Mouse (Mus musculus): ENCODE results near the gene Gar1. TPM values are rescaled to one million over a fixed set of nuclear protein-coding genes. Genes with fewer than 3 reads are reported as not detected.

Gene Gar1
- polyA plus RNA-seq, 1 experiment from 2014 or later = 18.7 TPM

- Histone ChIP-seq H3K9me3 (ENCODE audit: control insufficient read depth, low read length) (no peaks in the 10 kb centered on the region), H3K27ac (no peak overlapping the region), H3K36me3 (replicated peaks; ENCODE audit: control insufficient read depth, insufficient read depth) (peaks cover 36% of the 10 kb centered on the region), H3K4me2 (replicated peaks) (no peak overlapping the region), H3K4me1 (replicated peaks; ENCODE audit: control insufficient read depth, insufficient read depth, low read length) (no peaks in the 10 kb centered on the region), H3K9ac (no peak overlapping the region), H3K27me3 (ENCODE audit: control insufficient read depth, insufficient read depth, low read length) (no peaks in the 10 kb centered on the region), H3K4me3 (replicated peaks; ENCODE audit: low read length) (no peak overlapping the region)
- ATAC-seq (ENCODE audit: low FRiP score) (no peak), DNase-seq (ENCODE audit: low spot score) (peak; percentile 73)
- 57% methylated on average over 5 of the region's 5 CpGs for WGBS
Measured at GRCm38 (mm10) chr3:129823293-129823692, 7.9 kb downstream of the Gar1 start.

GRCm38 (mm10) chr3:129822206-129822775, 8.9 kb downstream of the Gar1 start, which contains the start of gene Rrh:
Gene Rrh, minus strand, starts transcription at chr3:129822587.
- H3K27ac ChIP-seq = no peak within 1 kb of the TSS
- peaks cover 35% of the 10 kb centered on the region for H3K36me3 ChIP-seq (replicated peaks; ENCODE audit: control insufficient read depth, insufficient read depth)
- H3K4me3 ChIP-seq (replicated peaks; ENCODE audit: low read length) = no peak within 1 kb of the TSS
- H3K4me2 ChIP-seq (replicated peaks) = no peak within 1 kb of the TSS
- H3K9ac ChIP-seq = no peak within 1 kb of the TSS
- no peak for DNase-seq (ENCODE audit: low spot score)
- no peaks in the 10 kb centered on the region for H3K27me3 ChIP-seq (ENCODE audit: control insufficient read depth, insufficient read depth, low read length)
- WGBS = 61% methylated on average over 11 of the region's 11 CpGs
- no peaks in the 10 kb centered on the region for H3K4me1 ChIP-seq (replicated peaks; ENCODE audit: control insufficient read depth, insufficient read depth, low read length)
- no peaks in the 10 kb centered on the region for H3K9me3 ChIP-seq (ENCODE audit: control insufficient read depth, low read length)
- ATAC-seq (ENCODE audit: low FRiP score) = no peak

- Histone ChIP-seq H3K36me3 (replicated peaks; ENCODE audit: control insufficient read depth, insufficient read depth) (peaks cover 34% of the 10 kb centered on the region), H3K9ac (no peak overlapping the region), H3K9me3 (ENCODE audit: control insufficient read depth, low read length) (no peaks in the 10 kb centered on the region), H3K27me3 (ENCODE audit: control insufficient read depth, insufficient read depth, low read length) (no peaks in the 10 kb centered on the region), H3K27ac (no peak overlapping the region), H3K4me1 (replicated peaks; ENCODE audit: control insufficient read depth, insufficient read depth, low read length) (no peaks in the 10 kb centered on the region), H3K4me2 (replicated peaks) (no peak overlapping the region), H3K4me3 (replicated peaks; ENCODE audit: low read length) (no peak overlapping the region)
- no peak for ATAC-seq (ENCODE audit: low FRiP score)
- WGBS = 76% methylated on average over 8 of the region's 8 CpGs
- DNase-seq (ENCODE audit: low spot score) = peak; percentile 28
Measured at GRCm38 (mm10) chr3:129821736-129822135, 9.5 kb downstream of the Gar1 start.

GRCm38 (mm10) chr3:129820847-129821246, 10.3 kb downstream of the Gar1 start:
- peaks cover 25% of the 10 kb centered on the region for H3K36me3 ChIP-seq (replicated peaks; ENCODE audit: control insufficient read depth, insufficient read depth)
- no peaks in the 10 kb centered on the region for H3K27me3 ChIP-seq (ENCODE audit: control insufficient read depth, insufficient read depth, low read length)
- ATAC-seq (ENCODE audit: low FRiP score) (no peak), DNase-seq (ENCODE audit: low spot score) (no peak)
- no peak overlapping the region for H3K4me3 ChIP-seq (replicated peaks; ENCODE audit: low read length)
- H3K9me3 ChIP-seq (ENCODE audit: control insufficient read depth, low read length) = no peaks in the 10 kb centered on the region
- H3K4me2 ChIP-seq (replicated peaks) = no peak overlapping the region
- H3K4me1 ChIP-seq (replicated peaks; ENCODE audit: control insufficient read depth, insufficient read depth, low read length) = no peaks in the 10 kb centered on the region
- no peak overlapping the region for H3K27ac ChIP-seq
- 64% methylated on average over 9 of the region's 9 CpGs for WGBS
- H3K9ac ChIP-seq = no peak overlapping the region

GRCm38 (mm10) chr3:129803765-129804164, 27.4 kb downstream of the Gar1 start, which contains the start of gene Lrit3:
Gene Lrit3, minus strand, starts transcription at chr3:129804030.
- Histone ChIP-seq H3K4me3 (replicated peaks; ENCODE audit: low read length) (no peak within 1 kb of the TSS), H3K27ac (no peak within 1 kb of the TSS), H3K36me3 (replicated peaks; ENCODE audit: control insufficient read depth, insufficient read depth) (no peaks in the 10 kb centered on the region), H3K27me3 (ENCODE audit: control insufficient read depth, insufficient read depth, low read length) (no peaks in the 10 kb centered on the region), H3K4me2 (replicated peaks) (no peak within 1 kb of the TSS), H3K9me3 (ENCODE audit: control insufficient read depth, low read length) (no peaks in the 10 kb centered on the region), H3K9ac (no peak within 1 kb of the TSS), H3K4me1 (replicated peaks; ENCODE audit: control insufficient read depth, insufficient read depth, low read length) (no peaks in the 10 kb centered on the region)
- no peak for ATAC-seq (ENCODE audit: low FRiP score)
- DNase-seq (ENCODE audit: low spot score) = no peak
- WGBS = 88% methylated on average over 10 of the region's 10 CpGs

GRCm38 (mm10) chr3:129799011-129799410, 32.2 kb downstream of the Gar1 start:
- H3K4me3 ChIP-seq (replicated peaks; ENCODE audit: low read length) = no peak overlapping the region
- 93% methylated on average over 2 of the region's 2 CpGs for WGBS
- no peak for ATAC-seq (ENCODE audit: low FRiP score)

GRCm38 (mm10) chr3:129798551-129798950, 32.6 kb downstream of the Gar1 start:
- no peaks in the 10 kb centered on the region for H3K9me3 ChIP-seq (ENCODE audit: control insufficient read depth, low read length)
- no peak overlapping the region for H3K4me3 ChIP-seq (replicated peaks; ENCODE audit: low read length)
- no peaks in the 10 kb centered on the region for H3K27me3 ChIP-seq (ENCODE audit: control insufficient read depth, insufficient read depth, low read length)
- no peaks in the 10 kb centered on the region for H3K36me3 ChIP-seq (replicated peaks; ENCODE audit: control insufficient read depth, insufficient read depth)
- H3K4me1 ChIP-seq (replicated peaks; ENCODE audit: control insufficient read depth, insufficient read depth, low read length) = no peaks in the 10 kb centered on the region
- no peak for DNase-seq (ENCODE audit: low spot score)
- H3K9ac ChIP-seq = no peak overlapping the region
- ATAC-seq (ENCODE audit: low FRiP score) = no peak
- 82% methylated on average over 11 of the region's 11 CpGs for WGBS
- H3K27ac ChIP-seq = no peak overlapping the region
- H3K4me2 ChIP-seq (replicated peaks) = no peak overlapping the region

More at GRCm38 (mm10) chr3:129799011-129799410, 32.2 kb downstream of the Gar1 start:
- Histone ChIP-seq H3K27ac (no peak overlapping the region), H3K9ac (no peak overlapping the region), H3K36me3 (replicated peaks; ENCODE audit: control insufficient read depth, insufficient read depth) (no peaks in the 10 kb centered on the region), H3K4me1 (replicated peaks; ENCODE audit: control insufficient read depth, insufficient read depth, low read length) (no peaks in the 10 kb centered on the region), H3K27me3 (ENCODE audit: control insufficient read depth, insufficient read depth, low read length) (no peaks in the 10 kb centered on the region), H3K9me3 (ENCODE audit: control insufficient read depth, low read length) (no peaks in the 10 kb centered on the region), H3K4me2 (replicated peaks) (no peak overlapping the region)
- no peak for DNase-seq (ENCODE audit: low spot score)

GRCm38 (mm10) chr3:129797341-129797740, 33.9 kb downstream of the Gar1 start:
- 84% methylated on average over 5 of the region's 5 CpGs for WGBS
- no peaks in the 10 kb centered on the region for H3K9me3 ChIP-seq (ENCODE audit: control insufficient read depth, low read length)
- H3K27me3 ChIP-seq (ENCODE audit: control insufficient read depth, insufficient read depth, low read length) = no peaks in the 10 kb centered on the region
- no peak overlapping the region for H3K9ac ChIP-seq
- no peak overlapping the region for H3K4me2 ChIP-seq (replicated peaks)
- ATAC-seq (ENCODE audit: low FRiP score) (no peak), DNase-seq (ENCODE audit: low spot score) (no peak)
- no peak overlapping the region for H3K27ac ChIP-seq
- H3K4me3 ChIP-seq (replicated peaks; ENCODE audit: low read length) = no peak overlapping the region
- no peaks in the 10 kb centered on the region for H3K36me3 ChIP-seq (replicated peaks; ENCODE audit: control insufficient read depth, insufficient read depth)
- no peaks in the 10 kb centered on the region for H3K4me1 ChIP-seq (replicated peaks; ENCODE audit: control insufficient read depth, insufficient read depth, low read length)

GRCm38 (mm10) chr3:129793801-129794200, 37.4 kb downstream of the Gar1 start:
- 92% methylated on average over 5 of the region's 5 CpGs for WGBS
- DNase-seq (ENCODE audit: low spot score) (no peak), ATAC-seq (ENCODE audit: low FRiP score) (no peak)
- H3K4me3 ChIP-seq (replicated peaks; ENCODE audit: low read length) = no peak overlapping the region
- H3K4me2 ChIP-seq (replicated peaks) = no peak overlapping the region
- H3K9ac ChIP-seq = no peak overlapping the region
- H3K4me1 ChIP-seq (replicated peaks; ENCODE audit: control insufficient read depth, insufficient read depth, low read length) = no peaks in the 10 kb centered on the region
- no peaks in the 10 kb centered on the region for H3K9me3 ChIP-seq (ENCODE audit: control insufficient read depth, low read length)
- H3K27ac ChIP-seq = no peak overlapping the region
- H3K36me3 ChIP-seq (replicated peaks; ENCODE audit: control insufficient read depth, insufficient read depth) = no peaks in the 10 kb centered on the region
- H3K27me3 ChIP-seq (ENCODE audit: control insufficient read depth, insufficient read depth, low read length) = no peaks in the 10 kb centered on the region

- Histone ChIP-seq H3K4me2 (replicated peaks) (no peak overlapping the region), H3K4me1 (replicated peaks; ENCODE audit: control insufficient read depth, insufficient read depth, low read length) (no peaks in the 10 kb centered on the region), H3K4me3 (replicated peaks; ENCODE audit: low read length) (no peak overlapping the region), H3K27me3 (ENCODE audit: control insufficient read depth, insufficient read depth, low read length) (no peaks in the 10 kb centered on the region), H3K9ac (no peak overlapping the region), H3K9me3 (ENCODE audit: control insufficient read depth, low read length) (no peaks in the 10 kb centered on the region), H3K27ac (no peak overlapping the region), H3K36me3 (replicated peaks; ENCODE audit: control insufficient read depth, insufficient read depth) (no peaks in the 10 kb centered on the region)
- ATAC-seq (ENCODE audit: low FRiP score) = no peak
- WGBS = 91% methylated on average over 3 of the region's 3 CpGs
- DNase-seq (ENCODE audit: low spot score) = no peak
Measured at GRCm38 (mm10) chr3:129782746-129783145, 48.5 kb downstream of the Gar1 start.

Measured in hindbrain, embryonic 14.5 days (tissue).